Mouse (Mus musculus): ENCODE results near the gene Zzef1.

The Zzef1 gene

GRCm38 (mm10) chr11:72795455-72796295 lies at the start of gene Zzef1, which contains the start of gene Cyb5d2:
Gene Zzef1, plus strand, starts transcription at chr11:72796226.
Gene Cyb5d2, minus strand, starts transcription at chr11:72796142.
- CTCF ChIA-PET, result interaction anchor here in 2 of 4 experiments (0.6 to 1.4 kb wide), 4 partner anchors 7 to 225 kb away, joined by 3 to 4 read pairs (median 3); no protein-coding TSS in a partner anchor
- POLR2A ChIA-PET, result interaction anchor here in 3 of 4 experiments (0.6 to 3.1 kb wide), 54 partner anchors 8 to 434 kb away, joined by 3 to 14 read pairs (median 4); partner anchors contain the start of genes Shpk (in 3 of the 3), Ctns (in 2 of the 3), Haspin (in 2 of the 3) and Ncbp3 (in 2 of the 3)

GRCm38 (mm10) chr11:72751956-72752355 lies 44.1 kb upstream of the Zzef1 start:
- ChIA-PET CTCF (interaction anchor here in 2 of 4 experiments (0.6 to 1.3 kb wide), 4 partner anchors 48 to 186 kb away, joined by 3 to 5 read pairs (median 4); no protein-coding TSS in a partner anchor), POLR2A (no interaction called here)

GRCm38 (mm10) chr11:72758316-72758715 lies 37.7 kb upstream of the Zzef1 start:
- CTCF ChIA-PET, result interaction anchor here in 1 of 4 experiments (0.7 kb wide), 1 partner anchor 143 kb away, joined by 5 read pairs; no protein-coding TSS in a partner anchor
- POLR2A ChIA-PET, result interaction anchor here in 1 of 4 experiments (0.7 to 1.3 kb wide), 3 partner anchors 12 to 480 kb away, joined by 3 to 6 read pairs (median 3); no protein-coding TSS in a partner anchor

DNA sequence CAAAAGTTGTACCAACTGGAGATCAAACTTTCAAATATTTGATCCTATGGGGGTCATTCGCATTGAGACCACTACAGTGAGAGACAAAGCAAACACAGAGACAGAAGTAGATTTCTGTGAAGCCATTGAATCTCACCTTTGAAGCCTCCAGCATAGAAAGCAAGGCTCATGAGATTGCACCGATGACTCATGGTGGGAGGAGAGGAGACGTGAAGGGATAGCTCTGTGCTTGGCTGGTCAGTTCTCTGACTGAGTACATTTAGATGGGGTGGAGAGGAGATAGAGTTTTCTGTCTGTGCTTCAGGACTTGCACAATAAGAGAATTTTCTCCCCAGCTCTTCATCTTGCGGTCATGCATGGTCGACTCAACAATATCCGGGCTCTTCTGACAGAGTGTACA lies 36.4 kb upstream of the Zzef1 start:
- POLR2A ChIA-PET, result no interaction called here
- CTCF ChIA-PET, result no interaction called here

- CTCF ChIA-PET, result interaction anchor here in 1 of 4 experiments (0.6 kb wide), 1 partner anchor 399 kb away, joined by 3 read pairs; no protein-coding TSS in a partner anchor
- POLR2A ChIA-PET, result interaction anchor here in 2 of 4 experiments (0.5 to 1.7 kb wide), 2 partner anchors 17 to 183 kb away, joined by 3 read pairs; no protein-coding TSS in a partner anchor
Observed at GRCm38 (mm10) chr11:72760781-72761180, 35.2 kb upstream of the Zzef1 start.

DNA sequence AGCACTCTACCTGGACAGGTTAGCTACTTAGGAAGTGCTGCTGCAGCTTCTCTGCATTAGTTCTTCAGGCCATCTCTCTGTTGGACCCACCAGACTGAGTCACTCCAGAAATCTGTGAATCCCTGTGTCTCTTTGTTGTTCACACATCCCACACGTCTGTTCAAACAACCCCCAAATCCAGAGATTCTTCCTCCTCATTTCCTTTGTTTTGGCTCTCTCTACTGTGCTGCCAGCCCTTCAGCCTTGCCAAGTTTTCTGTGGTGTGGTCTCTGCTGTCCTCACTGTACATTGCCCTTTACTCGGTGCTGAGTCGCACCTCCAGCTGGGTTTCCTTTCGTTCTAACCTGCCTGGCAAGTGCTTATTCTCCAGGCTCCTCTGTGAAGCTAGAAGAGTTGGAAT lies 31.8 kb upstream of the Zzef1 start:
- ChIA-PET POLR2A (no interaction called here), CTCF (interaction anchor here in 1 of 4 experiments (0.6 kb wide), 1 partner anchor 292 kb away, joined by 3 read pairs; no protein-coding TSS in a partner anchor)

- POLR2A ChIA-PET, result interaction anchor here in 2 of 4 experiments (1.2 to 1.3 kb wide), 2 partner anchors 27 to 192 kb away, joined by 3 read pairs; no protein-coding TSS in a partner anchor
Observed at GRCm38 (mm10) chr11:72767716-72768115, 28.3 kb upstream of the Zzef1 start.

GRCm38 (mm10) chr11:72769061-72769460 lies 27.0 kb upstream of the Zzef1 start:
- POLR2A ChIA-PET, result interaction anchor here in 2 of 4 experiments (1.1 to 1.3 kb wide), 2 partner anchors 12 to 193 kb away, joined by 3 read pairs; no protein-coding TSS in a partner anchor
- CTCF ChIA-PET, result interaction anchor here in 1 of 4 experiments (0.6 kb wide), 1 partner anchor 72 kb away, joined by 3 read pairs; no protein-coding TSS in a partner anchor

More at GRCm38 (mm10) chr11:72767716-72768115, 28.3 kb upstream of the Zzef1 start:
- CTCF ChIA-PET, result no interaction called here

- POLR2A ChIA-PET, result interaction anchor here in 2 of 4 experiments (0.6 to 2.2 kb wide), 7 partner anchors 9 to 286 kb away, joined by 3 to 8 read pairs (median 4); no protein-coding TSS in a partner anchor
- CTCF ChIA-PET, result interaction anchor here in 1 of 4 experiments (0.7 to 2.1 kb wide), 2 partner anchors 65 to 200 kb away, joined by 3 to 10 read pairs; no protein-coding TSS in a partner anchor
Observed at GRCm38 (mm10) chr11:72770324-72770723, 25.7 kb upstream of the Zzef1 start.

DNA sequence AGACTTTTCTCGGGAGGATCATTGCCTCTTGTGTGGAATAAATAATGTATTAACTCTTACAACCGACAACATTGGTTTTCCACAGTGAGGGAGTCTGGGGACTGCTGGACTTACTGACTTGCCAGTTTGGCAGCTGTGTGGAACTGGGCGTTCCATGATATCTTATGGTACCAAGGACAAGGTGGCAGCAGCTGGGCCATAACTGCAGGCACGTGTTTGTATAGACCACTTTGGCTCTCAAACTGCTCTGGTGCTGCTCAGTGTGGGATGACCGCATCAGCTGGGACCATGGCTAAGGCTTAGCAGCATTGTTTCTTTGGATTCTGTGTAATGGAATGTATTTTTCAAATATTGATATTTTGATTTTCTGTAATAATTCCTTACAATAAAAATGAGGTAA lies 25.2 kb upstream of the Zzef1 start:
- ChIA-PET POLR2A (interaction anchor here in 2 of 4 experiments (0.6 to 2.2 kb wide), 9 partner anchors 9 to 286 kb away, joined by 3 to 8 read pairs (median 4); no protein-coding TSS in a partner anchor), CTCF (interaction anchor here in 3 of 4 experiments (0.5 to 2.1 kb wide), 5 partner anchors 65 to 260 kb away, joined by 3 to 10 read pairs (median 4); no protein-coding TSS in a partner anchor)

DNA sequence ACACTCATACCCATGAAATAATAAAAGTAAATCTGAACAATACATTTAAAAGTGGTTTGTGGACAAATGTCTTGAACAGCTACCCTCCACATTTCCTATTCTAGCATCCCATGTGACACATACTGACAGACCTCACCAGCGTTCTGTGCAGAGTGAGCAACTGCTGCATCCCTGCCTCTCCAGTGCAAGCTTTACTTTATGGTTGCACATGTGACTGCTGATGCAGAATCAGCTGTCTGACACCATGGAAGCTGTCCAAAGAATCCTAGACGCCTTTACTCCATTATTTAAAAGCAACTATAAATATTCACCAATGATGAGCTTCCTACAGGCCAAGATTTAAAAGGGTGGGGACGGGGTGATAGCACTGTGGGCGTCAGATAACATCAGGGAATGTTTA lies 24.6 kb upstream of the Zzef1 start:
- ChIA-PET POLR2A (interaction anchor here in 3 of 4 experiments (0.7 to 2.2 kb wide), 8 partner anchors 9 to 195 kb away, joined by 3 to 8 read pairs (median 3); partner anchors contain the start of genes Cyb5d2 (in 1 of the 3) and Zzef1 (in 1 of the 3)), CTCF (interaction anchor here in 3 of 4 experiments (0.5 to 2.1 kb wide), 4 partner anchors 193 to 259 kb away, joined by 3 to 10 read pairs (median 6); no protein-coding TSS in a partner anchor)

GRCm38 (mm10) chr11:72772611-72773010 lies 23.4 kb upstream of the Zzef1 start:
- ChIA-PET POLR2A (interaction anchor here in 2 of 4 experiments (0.6 to 2.2 kb wide), 4 partner anchors 11 to 476 kb away, joined by 3 to 8 read pairs (median 3); no protein-coding TSS in a partner anchor), CTCF (interaction anchor here in 2 of 4 experiments (1.7 to 2.1 kb wide), 2 partner anchors 202 kb away, joined by 4 to 10 read pairs; no protein-coding TSS in a partner anchor)

GRCm38 (mm10) chr11:72778957-72779356 lies 17.1 kb upstream of the Zzef1 start:
- CTCF ChIA-PET, result no interaction called here
- POLR2A ChIA-PET, result interaction anchor here in 2 of 4 experiments (0.7 to 2.4 kb wide), 4 partner anchors 8 to 44 kb away, joined by 3 to 12 read pairs (median 3); partner anchors contain the start of genes Cyb5d2 (in 1 of the 2) and Zzef1 (in 1 of the 2)

DNA sequence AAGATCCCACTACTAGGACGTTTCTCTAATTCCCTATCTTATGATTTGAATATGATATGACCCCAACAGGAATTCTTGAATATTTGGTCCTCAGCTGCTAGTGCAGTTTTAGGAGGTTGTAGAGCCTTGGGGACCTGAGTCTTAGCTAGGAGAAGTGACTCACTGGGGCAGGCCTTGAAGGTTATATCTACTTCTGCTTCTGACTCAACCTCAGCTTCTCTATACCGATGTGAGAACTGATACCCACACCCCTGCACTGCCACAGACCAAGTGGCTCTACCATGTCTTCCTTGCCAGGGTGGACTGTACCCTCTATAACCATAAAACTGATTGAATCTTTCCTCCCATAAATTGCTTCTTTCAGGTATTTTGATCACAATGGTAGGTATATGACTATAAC lies 13.9 kb upstream of the Zzef1 start:
- CTCF ChIA-PET, result no interaction called here

DNA sequence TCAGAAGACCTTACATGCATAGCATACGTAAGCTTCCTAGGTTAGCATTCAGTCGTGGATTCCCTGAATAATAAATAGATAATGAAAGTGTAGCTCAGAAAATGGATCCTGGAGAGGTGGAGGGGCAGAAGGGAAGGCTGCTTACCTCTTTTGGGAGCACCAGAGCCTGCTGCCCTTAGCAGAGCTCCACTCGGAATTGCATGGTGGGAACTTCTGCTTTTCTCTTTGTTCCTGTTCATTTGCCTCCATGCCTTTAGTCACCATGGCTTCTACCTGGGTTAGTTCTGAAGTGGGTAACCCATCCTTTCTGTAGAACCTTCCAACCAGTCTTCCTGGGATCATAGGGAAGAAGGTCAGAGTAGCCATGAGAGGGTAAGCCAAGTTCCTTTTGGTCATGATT lies 13.5 kb upstream of the Zzef1 start:
- ChIA-PET CTCF (no interaction called here), POLR2A (interaction anchor here in 2 of 4 experiments (1.6 to 1.7 kb wide), 2 partner anchors 13 kb away, joined by 5 read pairs; partner anchors contain the start of genes Cyb5d2 (in 1 of the 2) and Zzef1 (in 1 of the 2))

More for the DNA sequence above, 13.9 kb upstream of the Zzef1 start:
- POLR2A ChIA-PET, result interaction anchor here in 1 of 4 experiments (1.7 kb wide), 1 partner anchor 13 kb away, joined by 5 read pairs; no protein-coding TSS in a partner anchor

GRCm38 (mm10) chr11:72792033-72792432 lies 4.0 kb upstream of the Zzef1 start:
- ChIA-PET CTCF (interaction anchor here in 2 of 4 experiments (0.6 to 0.7 kb wide), 2 partner anchors 34 to 132 kb away, joined by 3 read pairs; no protein-coding TSS in a partner anchor), POLR2A (interaction anchor here in 1 of 4 experiments (0.5 kb wide), 1 partner anchor 265 kb away, joined by 4 read pairs; no protein-coding TSS in a partner anchor)

GRCm38 (mm10) chr11:72795149-72795454 lies 924 bp upstream of the Zzef1 start:
- ChIA-PET CTCF (interaction anchor here in 1 of 4 experiments (1.4 kb wide), 1 partner anchor 8 kb away, joined by 4 read pairs; no protein-coding TSS in a partner anchor), POLR2A (interaction anchor here in 3 of 4 experiments (0.6 to 3.1 kb wide), 31 partner anchors 9 to 434 kb away, joined by 3 to 14 read pairs (median 4); partner anchors contain the start of genes Ctns (in 2 of the 3), Ncbp3 (in 2 of the 3), Shpk (in 2 of the 3) and Ube2g1 (in 1 of the 3))

GRCm38 (mm10) chr11:72796296-72796687 lies 266 bp downstream of the Zzef1 start:
- POLR2A ChIA-PET, result interaction anchor here in 3 of 4 experiments (0.6 to 3.1 kb wide), 43 partner anchors 7 to 403 kb away, joined by 3 to 14 read pairs (median 4); partner anchors contain the start of genes Shpk (in 3 of the 3), Ctns (in 2 of the 3), Haspin (in 2 of the 3) and Ankfy1 (in 1 of the 3)
- CTCF ChIA-PET, result interaction anchor here in 2 of 4 experiments (0.6 to 0.8 kb wide), 3 partner anchors 144 to 226 kb away, joined by 3 read pairs; no protein-coding TSS in a partner anchor

Measured in embryonic stem cell, embryonic (primary cell).